26 mouse cellular contexts compared by ENCODE assay signal in the genomic region with DNA sequence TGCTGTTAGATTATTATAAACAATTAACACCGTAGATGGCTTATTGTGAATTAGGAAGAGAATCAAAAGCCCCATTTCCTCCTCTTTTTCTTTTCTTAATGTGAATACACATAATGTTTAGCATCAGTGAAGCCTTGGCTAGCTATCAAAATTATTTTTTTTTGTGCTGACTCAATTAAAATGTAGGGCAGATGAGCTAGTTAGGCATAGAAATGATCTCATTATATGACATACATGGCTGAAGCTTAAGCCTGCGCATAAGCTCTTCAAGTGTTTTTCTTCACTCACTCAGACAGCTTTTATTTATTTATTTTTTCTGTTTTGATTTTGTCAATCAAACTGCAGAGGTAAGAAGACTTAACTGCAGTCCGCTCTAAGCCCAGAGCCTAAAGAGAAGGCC.
DNase-seq lines count a peak whose midpoint lies in the region; ATAC-seq and TF ChIP-seq lines count a peak whose summit lies in the region.
"Had no signal": no experiment of that assay in that cellular context is flagged by ENCODE, and none has a peak within 500 bp of the region (broad histone marks: within the 10 kb centered on the region; RNA-seq: fewer than 3 reads in every experiment).

No protein-coding gene starts in this region.

- no peaks in the 10 kb centered on the region for H3K27me3 ChIP-seq in forebrain, embryonic 13.5 days
- H3K27me3 ChIP-seq in forebrain, embryonic 10.5 days (ENCODE audit: poor library complexity, severe bottlenecking) = no peaks in the 10 kb centered on the region
- H3K27me3 ChIP-seq in midbrain, postnatal 0 days (ENCODE audit: insufficient read depth, low read length) = no peaks in the 10 kb centered on the region
- no peaks in the 10 kb centered on the region for H3K27me3 ChIP-seq in midbrain, embryonic 11.5 days (ENCODE audit: control insufficient read depth, insufficient read depth, low read length)
- H3K27me3 ChIP-seq in liver, postnatal 0 days (ENCODE audit: insufficient read depth, low read length) = no peaks in the 10 kb centered on the region
- H3K27me3 ChIP-seq: embryonic facial prominence, embryonic 13.5 days; kidney, embryonic 15.5 days; liver, embryonic 15.5 days; neural tube, embryonic 12.5 days had no signal

- no peak for TF ChIP-seq CTCF in layer of hippocampus, adult 2 months (conservative IDR thresholded peaks at IDR 0.05)
- TF ChIP-seq CTCF in midbrain, postnatal 0 days (IDR thresholded peaks at IDR 0.05) = no peak
- no peak for TF ChIP-seq CTCF in liver, postnatal 0 days (IDR thresholded peaks at IDR 0.05; ENCODE audit: low read depth)

- H3K4me3 ChIP-seq in forebrain, embryonic 13.5 days = no peak overlapping the region
- H3K4me3 ChIP-seq in forebrain, embryonic 10.5 days = no peak overlapping the region
- no peak overlapping the region for H3K4me3 ChIP-seq in layer of hippocampus, adult 2 months
- no peak overlapping the region for H3K4me3 ChIP-seq in midbrain, postnatal 0 days (ENCODE audit: low read depth, low read length)
- H3K4me3 ChIP-seq in midbrain, embryonic 11.5 days (ENCODE audit: low read depth, low read length) = no peak overlapping the region
- no peak overlapping the region for H3K4me3 ChIP-seq in liver, postnatal 0 days (ENCODE audit: low read depth, low read length)
- H3K4me3 ChIP-seq: embryonic facial prominence, embryonic 13.5 days; erythroblast, embryonic 14.5 days; kidney, embryonic 15.5 days; left cerebral cortex, adult 2 months; limb, embryonic 10.5 days; liver, embryonic 15.5 days; midbrain, embryonic 10.5 days; neural tube, embryonic 12.5 days had no signal

- H3K9me3 ChIP-seq in forebrain, embryonic 13.5 days (replicated peaks) = no peaks in the 10 kb centered on the region
- no peaks in the 10 kb centered on the region for H3K9me3 ChIP-seq in forebrain, embryonic 10.5 days
- no peaks in the 10 kb centered on the region for H3K9me3 ChIP-seq in midbrain, postnatal 0 days (ENCODE audit: low read length)
- no peaks in the 10 kb centered on the region for H3K9me3 ChIP-seq in midbrain, embryonic 11.5 days (ENCODE audit: control insufficient read depth, low read length)
- no peaks in the 10 kb centered on the region for H3K9me3 ChIP-seq in liver, postnatal 0 days (ENCODE audit: low read length)
- H3K9me3 ChIP-seq: embryonic facial prominence, embryonic 13.5 days; kidney, embryonic 15.5 days; limb, embryonic 10.5 days; liver, embryonic 15.5 days; midbrain, embryonic 10.5 days; neural tube, embryonic 12.5 days had no signal

- no peak for DNase-seq in forebrain, embryonic 10.5 days (ENCODE audit: extremely low spot score, low spot score)
- DNase-seq in layer of hippocampus, adult 2 months (ENCODE audit: low spot score in 2 of 2) = no peak
- DNase-seq in layer of hippocampus, postnatal 10 days (ENCODE audit: low spot score in 2 of 2) = no peak
- peak; percentile 33 for DNase-seq in midbrain, postnatal 0 days (ENCODE audit: low spot score)
- DNase-seq in midbrain, embryonic 11.5 days (ENCODE audit: low spot score, missing footprints) = no peak
- DNase-seq in retina, postnatal 7 days (ENCODE audit: low read depth, low spot score) = peak; percentile 8
- DNase-seq in liver, postnatal 0 days = no peak
- DNase-seq: adrenal gland, postnatal 14 days; cerebellum, adult 8-10 months; cerebellum, postnatal 36 days; gastrocnemius, postnatal 10 days; kidney, adult 11 months; kidney, postnatal 36 days; liver; right cerebral cortex, postnatal 25 days; spleen, adult 18-20 months had no signal

- no peak overlapping the region for H3K4me2 ChIP-seq in forebrain, embryonic 13.5 days
- H3K4me2 ChIP-seq in midbrain, postnatal 0 days (ENCODE audit: low read depth, low read length, poor library complexity, severe bottlenecking) = no peak overlapping the region
- H3K4me2 ChIP-seq in midbrain, embryonic 11.5 days = no peak overlapping the region
- H3K4me2 ChIP-seq in liver, postnatal 0 days (ENCODE audit: low read depth, low read length) = no peak overlapping the region
- H3K4me2 ChIP-seq: embryonic facial prominence, embryonic 13.5 days; heart, embryonic 11.5 days; kidney, embryonic 15.5 days; liver, embryonic 15.5 days; neural tube, embryonic 12.5 days had no signal

- no peak overlapping the region for H3K27ac ChIP-seq in forebrain, embryonic 13.5 days
- H3K27ac ChIP-seq in forebrain, embryonic 10.5 days = no peak overlapping the region
- H3K27ac ChIP-seq in layer of hippocampus, adult 2 months = peak overlapping the region; percentile 64
- no peak overlapping the region for H3K27ac ChIP-seq in midbrain, postnatal 0 days (ENCODE audit: low read depth, low read length)
- no peak overlapping the region for H3K27ac ChIP-seq in midbrain, embryonic 11.5 days (ENCODE audit: low read depth, low read length)
- no peak overlapping the region for H3K27ac ChIP-seq in liver, postnatal 0 days (ENCODE audit: low read depth)
- H3K27ac ChIP-seq: embryonic facial prominence, embryonic 13.5 days; kidney, embryonic 15.5 days; left cerebral cortex, adult 2 months; limb, embryonic 10.5 days; liver, embryonic 15.5 days; midbrain, embryonic 10.5 days; neural tube, embryonic 12.5 days had no signal

- peak; percentile 43; the same call in 1 of the 2 replicates for ATAC-seq in forebrain, embryonic 13.5 days
- ATAC-seq in midbrain, postnatal 0 days (ENCODE audit: low FRiP score) = no peak
- ATAC-seq in midbrain, embryonic 11.5 days (ENCODE audit: low FRiP score) = no peak
- ATAC-seq in liver, postnatal 0 days = no peak

- no peak for TF ChIP-seq EP300 in liver, postnatal 0 days (IDR thresholded peaks at IDR 0.05; ENCODE audit: low read depth)

- H3K36me3 ChIP-seq in forebrain, embryonic 13.5 days (ENCODE audit: poor library complexity, severe bottlenecking) = no peaks in the 10 kb centered on the region
- H3K36me3 ChIP-seq in forebrain, embryonic 10.5 days (replicated peaks) = no peaks in the 10 kb centered on the region
- no peaks in the 10 kb centered on the region for H3K36me3 ChIP-seq in midbrain, postnatal 0 days (ENCODE audit: insufficient read depth, low read length)
- no peaks in the 10 kb centered on the region for H3K36me3 ChIP-seq in midbrain, embryonic 11.5 days (ENCODE audit: control insufficient read depth, insufficient read depth, low read length)
- H3K36me3 ChIP-seq in liver, postnatal 0 days (replicated peaks; ENCODE audit: insufficient read depth, low read length) = no peaks in the 10 kb centered on the region
- H3K36me3 ChIP-seq: embryonic facial prominence, embryonic 13.5 days; kidney, embryonic 15.5 days; limb, embryonic 10.5 days; liver, embryonic 15.5 days; midbrain, embryonic 10.5 days; neural tube, embryonic 12.5 days had no signal

- 74% methylated on average over 3 of the region's 3 CpGs for WGBS in forebrain, embryonic 13.5 days
- WGBS in forebrain, embryonic 10.5 days = 95% methylated on average over 3 of the region's 3 CpGs
- WGBS in midbrain, postnatal 0 days = 77% methylated on average over 3 of the region's 3 CpGs
- 89% methylated on average over 3 of the region's 3 CpGs for WGBS in midbrain, embryonic 11.5 days
- WGBS in liver, postnatal 0 days (ENCODE audit: insufficient replicate concordance) = 84% methylated on average over 3 of the region's 3 CpGs

- H3K9ac ChIP-seq in forebrain, embryonic 13.5 days = no peak overlapping the region
- H3K9ac ChIP-seq in midbrain, postnatal 0 days (replicated peaks; ENCODE audit: low read length, poor library complexity, severe bottlenecking) = no peak overlapping the region
- no peak overlapping the region for H3K9ac ChIP-seq in midbrain, embryonic 11.5 days (ENCODE audit: low read length)
- H3K9ac ChIP-seq in liver, postnatal 0 days (replicated peaks) = no peak overlapping the region
- H3K9ac ChIP-seq: embryonic facial prominence, embryonic 13.5 days; kidney, embryonic 15.5 days; liver, embryonic 15.5 days; neural tube, embryonic 12.5 days had no signal

- H3K4me1 ChIP-seq in forebrain, embryonic 13.5 days = peaks cover 11% of the 10 kb centered on the region; the same call in 1 of the 2 replicates
- H3K4me1 ChIP-seq in forebrain, embryonic 10.5 days = peaks cover 12% of the 10 kb centered on the region; the same call in 1 of the 2 replicates
- no peaks in the 10 kb centered on the region for H3K4me1 ChIP-seq in midbrain, postnatal 0 days (ENCODE audit: insufficient read depth, low read length)
- H3K4me1 ChIP-seq in midbrain, embryonic 11.5 days (ENCODE audit: control insufficient read depth, insufficient read depth, low read length) = no peaks in the 10 kb centered on the region
- no peaks in the 10 kb centered on the region for H3K4me1 ChIP-seq in liver, postnatal 0 days (ENCODE audit: insufficient read depth)
- H3K4me1 ChIP-seq: embryonic facial prominence, embryonic 13.5 days; kidney, embryonic 15.5 days; limb, embryonic 10.5 days; liver, embryonic 15.5 days; neural tube, embryonic 12.5 days had no signal

Comparison
In these comparisons a context has a peak if more than half of its experiments do, and no peak if none do; other contexts are left out.
1. DNase-seq: peak in midbrain, postnatal 0 days (single experiment) and retina, postnatal 7 days (single experiment); none in forebrain, embryonic 10.5 days (single experiment), layer of hippocampus, adult 2 months (0 of 2), layer of hippocampus, postnatal 10 days (0 of 2), midbrain, embryonic 11.5 days (single experiment) and liver, postnatal 0 days (single experiment).